Mouse (Mus musculus) myocyte (in vitro differentiated cells): ENCODE data around the gene Acly.

ENCODE experiments used
- MAX ChIP-seq: IDR thresholded peaks from one replicate; pipeline ENCODE4 v1.6.1; 2011; ENCODE audit warnings: low read depth, mild to moderate bottlenecking, control low read depth
- MYOD1 ChIP-seq, 3 experiments: IDR thresholded peaks; one replicate each; pipeline ENCODE4 v1.6.1; 2011; ENCODE audit warnings: control low read depth in 2 of 3, low read depth in 2 of 3, mild to moderate bottlenecking in 2 of 3, moderate library complexity in 1 of 3; ENCODE audit not compliant: insufficient read length in 2 of 3, control insufficient read depth in 1 of 3
- MYOG ChIP-seq, 3 experiments: IDR thresholded peaks; one replicate each; pipeline ENCODE4 v1.6.1; 2011; ENCODE audit warnings: control low read depth in 2 of 3, low read depth in 2 of 3, mild to moderate bottlenecking in 2 of 3; ENCODE audit not compliant: insufficient read length in 2 of 3, control insufficient read depth in 1 of 3, insufficient read depth in 1 of 3
- POLR2A ChIP-seq: IDR thresholded peaks from one replicate; pipeline ENCODE4 v1.6.1; 2011; ENCODE audit warnings: low read depth, mild to moderate bottlenecking, control low read depth, moderate library complexity; ENCODE audit not compliant: insufficient read length
- POLR2AphosphoS2 ChIP-seq: IDR thresholded peaks from one replicate; pipeline ENCODE4 v1.6.1; 2011; ENCODE audit warnings: low read depth, control low read depth; ENCODE audit not compliant: insufficient read length
- REST ChIP-seq: IDR thresholded peaks from one replicate; pipeline ENCODE4 v1.6.1; 2011; ENCODE audit warnings: mild to moderate bottlenecking, control low read depth, moderate library complexity; ENCODE audit not compliant: insufficient read depth, insufficient read length
- TCF3 ChIP-seq: IDR thresholded peaks from one replicate; pipeline ENCODE4 v1.6.1; 2011; ENCODE audit warnings: low read depth, control low read depth; ENCODE audit not compliant: insufficient read length
- USF1 ChIP-seq: IDR thresholded peaks from one replicate; pipeline ENCODE4 v1.6.1; 2011; ENCODE audit warnings: low read depth, mild to moderate bottlenecking, control low read depth, moderate library complexity

GRCm38 (mm10) chr11:100541577-100541976 lies 13.8 kb upstream of the Acly start:
- TF ChIP-seq MYOG (IDR thresholded peaks at IDR 0.05; ENCODE audit: control insufficient read depth in 1 of 3, insufficient read depth in 1 of 3, insufficient read length in 2 of 3, low read depth in 2 of 3) (no peak), POLR2A (no peak), POLR2AphosphoS2 (no peak), MAX (no peak), TCF3 (no peak), REST (no peak), USF1 (no peak), MYOD1 (IDR thresholded peaks at IDR 0.05; ENCODE audit: control insufficient read depth in 1 of 3, insufficient read length in 2 of 3, low read depth in 2 of 3) (no peak)
